Mouse (Mus musculus) midbrain, embryonic 12.5 days (tissue): ENCODE data around the gene Stag1. TPM values are rescaled to one million over a fixed set of nuclear protein-coding genes. Genes with fewer than 3 reads are reported as not detected.

Source experiments
- ATAC-seq: fragments of 200-750 bp; cut with Nextera tagmentation; 2 replicates; pipeline ENCODE4 v1.8.0; 2017; ENCODE audit warnings: low read depth, moderate TSS enrichment, moderate library complexity; ENCODE audit not compliant: low FRiP score
- H3K27ac ChIP-seq: fragments of 300-500 bp; sonication (generic); replicated peaks from 2 replicates; pipeline ENCODE4 v1.5.1; 2016; ENCODE audit warnings: mild to moderate bottlenecking
- H3K27me3 ChIP-seq: fragments of 300-500 bp; sonication (generic); 2 replicates; pipeline ENCODE4 v1.6.1; 2016; ENCODE audit warnings: mild to moderate bottlenecking
- H3K36me3 ChIP-seq: fragments of 300-500 bp; sonication (generic); 2 replicates; pipeline ENCODE4 v1.6.1; 2016
- H3K4me1 ChIP-seq: fragments of 300-500 bp; sonication (generic); 2 replicates; pipeline ENCODE4 v1.6.1; 2016
- H3K4me2 ChIP-seq: fragments of 300-500 bp; sonication (generic); replicated peaks from 2 replicates; pipeline ENCODE4 v1.6.1; 2016; ENCODE audit warnings: mild to moderate bottlenecking, moderate library complexity
- H3K4me3 ChIP-seq: fragments of 300-500 bp; sonication (generic); 2 replicates; pipeline ENCODE4 v1.5.1; 2016; ENCODE audit warnings: mild to moderate bottlenecking
- H3K9ac ChIP-seq: fragments of 300-500 bp; sonication (generic); replicated peaks from 2 replicates; pipeline ENCODE4 v1.6.1; 2016; ENCODE audit warnings: mild to moderate bottlenecking, moderate library complexity
- H3K9me3 ChIP-seq: fragments of 300-500 bp; sonication (generic); 2 replicates; pipeline ENCODE4 v1.6.1; 2016; ENCODE audit warnings: mild to moderate bottlenecking
- WGBS: fragments of 180-500 bp; shearing (Covaris S2); methylation state at CpG from one replicate; pipeline ENCODE4 v1.1.7; 2016; 5-methylcytosine and 5-hydroxymethylcytosine counted together
- polyA plus RNA-seq: library from polyadenylated mRNA; unstranded; fragments of >200 nt; fragmentation: Nextera tagmentation; extraction: Ambion mirVana; gene quantifications from 2 replicates; pipeline ENCODE4 v1.2.1, GENCODE M21; 2016

The Stag1 gene
- polyA plus RNA-seq, 1 experiment from 2014 or later = 63.6 TPM

DNA sequence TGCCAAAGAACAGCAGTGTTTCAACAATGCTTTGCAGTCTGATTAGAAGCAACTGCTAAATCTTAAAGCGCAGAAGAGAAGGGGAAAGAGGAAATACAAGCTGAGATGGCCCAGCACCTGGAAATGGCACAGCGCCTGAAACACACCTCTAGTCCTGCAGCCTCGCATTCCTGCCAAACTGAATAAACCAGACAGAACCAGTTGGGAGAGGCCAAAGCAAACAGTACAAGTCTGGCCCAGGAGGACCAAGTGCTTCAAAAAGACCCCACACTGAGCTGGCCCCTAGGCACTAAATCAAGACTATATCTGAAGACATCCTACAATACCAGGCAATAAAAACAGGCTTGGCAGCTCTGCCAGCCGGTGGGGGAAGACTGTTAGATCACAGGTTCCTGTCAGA lies 408.3 kb downstream of the Stag1 start:
- Histone ChIP-seq H3K27me3 (no peaks in the 10 kb centered on the region), H3K4me2 (no peak overlapping the region), H3K36me3 (no peaks in the 10 kb centered on the region; the same call in 1 of the 2 replicates), H3K4me3 (no peak overlapping the region), H3K27ac (no peak overlapping the region), H3K9ac (no peak overlapping the region), H3K9me3 (peaks cover 4% of the 10 kb centered on the region; the same call in 1 of the 2 replicates), H3K4me1 (no peaks in the 10 kb centered on the region)
- 84% methylated on average over 4 of the region's 4 CpGs for WGBS
- ATAC-seq = no peak

Other genes starting within 250 kb of the Stag1 start
- gene Il20rb, start 111.0 kb upstream of the Stag1 start, polyA plus RNA-seq = 0.97 and 1.4 TPM in 2 replicates
- 63.3 and 66.2 TPM in 2 replicates for gene Nck1, start 51.7 kb upstream of the Stag1 start, polyA plus RNA-seq
- 6.7 and 8.9 TPM in 2 replicates for gene Slc35g2, start 26.7 kb upstream of the Stag1 start, polyA plus RNA-seq